Mouse (Mus musculus): ENCODE measurements at regions not wholly inside any gene's neighbourhood (a gene's known extent, or its start where the extent isn't known, plus 50 kb on each side); places are given as distances from the start of the nearest gene placed in this dataset.

DNA sequence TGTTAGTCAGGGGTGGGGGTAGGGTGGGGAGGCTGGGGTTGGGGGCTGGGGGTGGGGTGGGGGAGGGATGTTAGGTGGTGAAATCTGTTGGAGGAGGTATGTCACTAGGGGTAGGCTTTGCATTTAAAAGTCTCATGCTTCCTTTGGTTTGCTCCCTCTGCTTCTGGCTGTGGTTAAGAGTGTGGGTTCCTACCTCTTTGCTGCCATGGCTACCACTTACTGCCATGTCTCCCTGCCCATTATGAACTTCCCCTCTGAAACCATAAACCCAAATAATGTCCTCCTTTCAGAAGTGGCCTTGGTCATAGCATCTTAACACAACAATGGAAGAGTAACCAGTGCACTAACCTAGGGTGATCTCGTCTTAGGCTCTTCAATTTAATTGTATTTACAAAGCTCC is 256.8 kb downstream of the Maf start:
- H3K27me3 ChIP-seq (ENCODE audit: control insufficient read depth, insufficient read depth, low read length), result no peaks in the 10 kb centered on the region
- H3K4me1 ChIP-seq (ENCODE audit: control insufficient read depth, insufficient read depth, low read length), result no peaks in the 10 kb centered on the region; the same call in 1 of the 2 replicates
- H3K27ac ChIP-seq (replicated peaks; ENCODE audit: low read depth, low read length), result no peak overlapping the region
- no peak for DNase-seq (ENCODE audit: low spot score)
- H3K9ac ChIP-seq (ENCODE audit: low read length), result no peak overlapping the region
- 62% methylated on average over 1 of the region's 1 CpGs for WGBS
- no peaks in the 10 kb centered on the region for H3K9me3 ChIP-seq (ENCODE audit: control insufficient read depth, low read length)
- H3K4me2 ChIP-seq (ENCODE audit: low read depth, severe bottlenecking), result no peak overlapping the region
- no peaks in the 10 kb centered on the region for H3K36me3 ChIP-seq (ENCODE audit: control insufficient read depth, insufficient read depth, low read length)
- no peak overlapping the region for H3K4me3 ChIP-seq (ENCODE audit: low read depth, low read length)
- no peak for ATAC-seq (ENCODE audit: insufficient number of reproducible peaks, low FRiP score, low TSS enrichment, low read depth)

GRCm38 (mm10) chr8:115448367-115448766 is 259.2 kb downstream of the Maf start:
- 84% methylated on average over 3 of the region's 3 CpGs for WGBS
- no peaks in the 10 kb centered on the region for H3K27me3 ChIP-seq (ENCODE audit: control insufficient read depth, insufficient read depth, low read length)
- H3K9ac ChIP-seq (ENCODE audit: low read length), result no peak overlapping the region
- no peak for ATAC-seq (ENCODE audit: insufficient number of reproducible peaks, low FRiP score, low TSS enrichment, low read depth)
- no peaks in the 10 kb centered on the region for H3K36me3 ChIP-seq (ENCODE audit: control insufficient read depth, insufficient read depth, low read length)
- H3K4me2 ChIP-seq (ENCODE audit: low read depth, severe bottlenecking), result no peak overlapping the region
- H3K4me3 ChIP-seq (ENCODE audit: low read depth, low read length), result no peak overlapping the region
- H3K9me3 ChIP-seq (ENCODE audit: control insufficient read depth, low read length), result no peaks in the 10 kb centered on the region
- no peak overlapping the region for H3K27ac ChIP-seq (replicated peaks; ENCODE audit: low read depth, low read length)
- no peak for DNase-seq (ENCODE audit: low spot score)
- H3K4me1 ChIP-seq (ENCODE audit: control insufficient read depth, insufficient read depth, low read length), result no peaks in the 10 kb centered on the region; the same call in 1 of the 2 replicates

DNA sequence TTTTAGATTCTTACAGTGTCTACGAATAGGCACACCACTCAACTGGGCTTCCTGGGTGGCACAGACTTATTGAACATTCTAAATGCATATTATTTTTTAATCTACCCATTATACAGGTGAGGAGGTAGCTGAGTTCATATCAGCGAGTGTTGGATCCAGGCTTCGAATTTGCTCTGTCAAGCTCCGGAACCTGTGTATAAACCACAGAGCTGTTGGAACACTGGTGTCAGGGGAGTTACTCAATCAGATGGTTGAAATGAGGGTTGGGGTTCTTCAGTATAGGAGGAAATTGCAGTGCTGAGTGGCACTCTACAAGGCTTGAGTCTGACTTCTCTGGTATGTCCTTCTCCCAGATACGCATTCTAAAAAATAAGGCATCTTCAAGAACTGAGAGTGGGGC is 263.1 kb downstream of the Maf start:
- H3K9me3 ChIP-seq (ENCODE audit: control insufficient read depth, low read length), result no peaks in the 10 kb centered on the region
- 94% methylated on average over 5 of the region's 5 CpGs for WGBS
- no peak overlapping the region for H3K27ac ChIP-seq (replicated peaks; ENCODE audit: low read depth, low read length)
- no peak overlapping the region for H3K4me3 ChIP-seq (ENCODE audit: low read depth, low read length)
- no peaks in the 10 kb centered on the region for H3K36me3 ChIP-seq (ENCODE audit: control insufficient read depth, insufficient read depth, low read length)
- DNase-seq (ENCODE audit: low spot score) (no peak), ATAC-seq (ENCODE audit: insufficient number of reproducible peaks, low FRiP score, low TSS enrichment, low read depth) (no peak)
- H3K4me1 ChIP-seq (ENCODE audit: control insufficient read depth, insufficient read depth, low read length), result no peaks in the 10 kb centered on the region
- no peak overlapping the region for H3K4me2 ChIP-seq (ENCODE audit: low read depth, severe bottlenecking)
- H3K27me3 ChIP-seq (ENCODE audit: control insufficient read depth, insufficient read depth, low read length), result no peaks in the 10 kb centered on the region
- H3K9ac ChIP-seq (ENCODE audit: low read length), result no peak overlapping the region

GRCm38 (mm10) chr8:115441943-115442550 is 265.5 kb downstream of the Maf start:
- no peak overlapping the region for H3K9ac ChIP-seq (ENCODE audit: low read length)
- DNase-seq (ENCODE audit: low spot score) (no peak), ATAC-seq (ENCODE audit: insufficient number of reproducible peaks, low FRiP score, low TSS enrichment, low read depth) (no peak)
- 87% methylated on average over 6 of the region's 6 CpGs for whole genome bisulfite sequencing
- no peak overlapping the region for H3K4me2 ChIP-seq (ENCODE audit: low read depth, severe bottlenecking)
- no peaks in the 10 kb centered on the region for H3K9me3 ChIP-seq (ENCODE audit: control insufficient read depth, low read length)
- no peak overlapping the region for H3K27ac ChIP-seq (replicated peaks; ENCODE audit: low read depth, low read length)
- no peaks in the 10 kb centered on the region for H3K36me3 ChIP-seq (ENCODE audit: control insufficient read depth, insufficient read depth, low read length)
- H3K27me3 ChIP-seq (ENCODE audit: control insufficient read depth, insufficient read depth, low read length), result no peaks in the 10 kb centered on the region
- H3K4me3 ChIP-seq (ENCODE audit: low read depth, low read length), result no peak overlapping the region
- no peaks in the 10 kb centered on the region for H3K4me1 ChIP-seq (ENCODE audit: control insufficient read depth, insufficient read depth, low read length)

DNA sequence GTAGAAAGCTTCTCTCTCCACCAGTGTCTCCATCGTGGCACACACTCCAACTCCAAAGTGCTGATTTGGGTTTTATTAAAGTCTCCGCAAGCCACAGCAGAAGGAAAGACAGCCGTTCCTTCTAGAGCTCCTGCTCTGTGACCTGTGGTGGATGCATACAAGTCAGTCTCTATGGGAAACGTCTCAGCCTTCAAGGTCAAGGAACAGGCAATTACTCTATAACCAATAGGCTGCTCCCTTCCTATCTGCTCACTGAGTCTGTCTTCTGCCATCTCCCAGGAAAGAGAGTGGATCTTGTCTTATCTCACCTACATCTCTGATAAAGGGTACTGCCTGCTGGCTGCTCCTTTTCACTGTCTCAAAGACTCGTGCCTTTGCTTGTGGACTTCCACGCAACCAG is 266.3 kb downstream of the Maf start:
- no peak overlapping the region for H3K4me2 ChIP-seq (ENCODE audit: low read depth, severe bottlenecking)
- H3K27me3 ChIP-seq (ENCODE audit: control insufficient read depth, insufficient read depth, low read length), result no peaks in the 10 kb centered on the region
- H3K9ac ChIP-seq (ENCODE audit: low read length), result no peak overlapping the region
- DNase-seq (ENCODE audit: low spot score), result no peak
- H3K4me3 ChIP-seq (ENCODE audit: low read depth, low read length), result no peak overlapping the region
- no peaks in the 10 kb centered on the region for H3K36me3 ChIP-seq (ENCODE audit: control insufficient read depth, insufficient read depth, low read length)
- no peaks in the 10 kb centered on the region for H3K9me3 ChIP-seq (ENCODE audit: control insufficient read depth, low read length)
- H3K27ac ChIP-seq (replicated peaks; ENCODE audit: low read depth, low read length), result no peak overlapping the region
- ATAC-seq (ENCODE audit: insufficient number of reproducible peaks, low FRiP score, low TSS enrichment, low read depth), result no peak
- no peaks in the 10 kb centered on the region for H3K4me1 ChIP-seq (ENCODE audit: control insufficient read depth, insufficient read depth, low read length)
- 78% methylated on average over 6 of the region's 6 CpGs for WGBS

- no peak for ATAC-seq (ENCODE audit: insufficient number of reproducible peaks, low FRiP score, low TSS enrichment, low read depth)
Observed at GRCm38 (mm10) chr8:115440151-115440550, 267.4 kb downstream of the Maf start.

GRCm38 (mm10) chr8:115439512-115439911 is 268.1 kb downstream of the Maf start:
- Histone ChIP-seq H3K9me3 (ENCODE audit: control insufficient read depth, low read length) (no peaks in the 10 kb centered on the region), H3K4me3 (ENCODE audit: low read depth, low read length) (no peak overlapping the region), H3K4me2 (ENCODE audit: low read depth, severe bottlenecking) (no peak overlapping the region), H3K4me1 (ENCODE audit: control insufficient read depth, insufficient read depth, low read length) (no peaks in the 10 kb centered on the region), H3K36me3 (ENCODE audit: control insufficient read depth, insufficient read depth, low read length) (no peaks in the 10 kb centered on the region), H3K27me3 (ENCODE audit: control insufficient read depth, insufficient read depth, low read length) (no peaks in the 10 kb centered on the region), H3K9ac (ENCODE audit: low read length) (no peak overlapping the region), H3K27ac (replicated peaks; ENCODE audit: low read depth, low read length) (no peak overlapping the region)
- no peak for ATAC-seq (ENCODE audit: insufficient number of reproducible peaks, low FRiP score, low TSS enrichment, low read depth)
- WGBS, result 78% methylated on average over 5 of the region's 5 CpGs
- DNase-seq (ENCODE audit: low spot score), result no peak

More at GRCm38 (mm10) chr8:115440151-115440550, 267.4 kb downstream of the Maf start:
- Histone ChIP-seq H3K4me1 (ENCODE audit: control insufficient read depth, insufficient read depth, low read length) (no peaks in the 10 kb centered on the region), H3K9me3 (ENCODE audit: control insufficient read depth, low read length) (no peaks in the 10 kb centered on the region), H3K36me3 (ENCODE audit: control insufficient read depth, insufficient read depth, low read length) (no peaks in the 10 kb centered on the region), H3K27me3 (ENCODE audit: control insufficient read depth, insufficient read depth, low read length) (no peaks in the 10 kb centered on the region), H3K27ac (replicated peaks; ENCODE audit: low read depth, low read length) (no peak overlapping the region), H3K9ac (ENCODE audit: low read length) (no peak overlapping the region), H3K4me3 (ENCODE audit: low read depth, low read length) (no peak overlapping the region), H3K4me2 (ENCODE audit: low read depth, severe bottlenecking) (no peak overlapping the region)
- no peak for DNase-seq (ENCODE audit: low spot score)
- WGBS, result 64% methylated on average over 3 of the region's 3 CpGs

- 87% methylated on average over 9 of the region's 9 CpGs for WGBS
- H3K9me3 ChIP-seq (ENCODE audit: control insufficient read depth, low read length), result no peaks in the 10 kb centered on the region
Observed at GRCm38 (mm10) chr8:115437956-115438355, 269.6 kb downstream of the Maf start.

GRCm38 (mm10) chr8:115436356-115436721 is 271.3 kb downstream of the Maf start:
- DNase-seq (ENCODE audit: low spot score), result no peak
- Histone ChIP-seq H3K4me1 (ENCODE audit: control insufficient read depth, insufficient read depth, low read length) (no peaks in the 10 kb centered on the region), H3K9me3 (ENCODE audit: control insufficient read depth, low read length) (no peaks in the 10 kb centered on the region), H3K36me3 (ENCODE audit: control insufficient read depth, insufficient read depth, low read length) (no peaks in the 10 kb centered on the region), H3K9ac (ENCODE audit: low read length) (no peak overlapping the region), H3K27ac (replicated peaks; ENCODE audit: low read depth, low read length) (no peak overlapping the region), H3K4me2 (ENCODE audit: low read depth, severe bottlenecking) (no peak overlapping the region), H3K27me3 (ENCODE audit: control insufficient read depth, insufficient read depth, low read length) (no peaks in the 10 kb centered on the region), H3K4me3 (ENCODE audit: low read depth, low read length) (no peak overlapping the region)
- no peak for ATAC-seq (ENCODE audit: insufficient number of reproducible peaks, low FRiP score, low TSS enrichment, low read depth)
- 93% methylated on average over 4 of the region's 4 CpGs for WGBS

More at GRCm38 (mm10) chr8:115437956-115438355, 269.6 kb downstream of the Maf start:
- Histone ChIP-seq H3K27ac (replicated peaks; ENCODE audit: low read depth, low read length) (no peak overlapping the region), H3K27me3 (ENCODE audit: control insufficient read depth, insufficient read depth, low read length) (no peaks in the 10 kb centered on the region), H3K4me3 (ENCODE audit: low read depth, low read length) (no peak overlapping the region), H3K4me1 (ENCODE audit: control insufficient read depth, insufficient read depth, low read length) (no peaks in the 10 kb centered on the region), H3K36me3 (ENCODE audit: control insufficient read depth, insufficient read depth, low read length) (no peaks in the 10 kb centered on the region), H3K4me2 (ENCODE audit: low read depth, severe bottlenecking) (no peak overlapping the region), H3K9ac (ENCODE audit: low read length) (no peak overlapping the region)
- no peak for ATAC-seq (ENCODE audit: insufficient number of reproducible peaks, low FRiP score, low TSS enrichment, low read depth)
- DNase-seq (ENCODE audit: low spot score), result no peak

Data from limb, embryonic 11.5 days (tissue).